Mouse (Mus musculus): ENCODE measurements around the gene Gja4.

The Gja4 gene

DNA sequence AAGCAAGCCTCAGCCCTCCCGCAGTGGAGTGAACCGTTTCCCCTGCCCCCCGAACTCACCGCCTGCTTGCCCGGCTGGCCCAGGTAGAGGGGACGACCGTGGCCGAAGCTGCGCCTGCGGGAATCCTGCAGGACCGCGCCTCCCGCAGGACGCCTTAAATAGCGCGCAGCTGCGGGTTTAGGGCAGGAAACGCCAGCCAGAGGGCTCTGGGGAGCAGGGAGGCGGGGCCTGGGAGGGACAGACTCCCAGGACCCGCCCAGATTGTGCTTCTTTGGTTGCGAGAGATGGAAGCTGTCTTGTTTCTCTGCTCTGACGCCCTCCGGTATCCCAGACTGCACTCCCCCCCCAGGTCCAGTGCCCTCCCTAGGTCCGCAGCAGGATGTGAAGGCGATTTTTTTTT, at the start of gene Gja4:
Gene Gja4, minus strand, starts transcription at position 179 of the 400 bp plus-strand sequence.
- DNase-seq (ENCODE audit: low read depth, low spot score): peak; percentile 85

DNA sequence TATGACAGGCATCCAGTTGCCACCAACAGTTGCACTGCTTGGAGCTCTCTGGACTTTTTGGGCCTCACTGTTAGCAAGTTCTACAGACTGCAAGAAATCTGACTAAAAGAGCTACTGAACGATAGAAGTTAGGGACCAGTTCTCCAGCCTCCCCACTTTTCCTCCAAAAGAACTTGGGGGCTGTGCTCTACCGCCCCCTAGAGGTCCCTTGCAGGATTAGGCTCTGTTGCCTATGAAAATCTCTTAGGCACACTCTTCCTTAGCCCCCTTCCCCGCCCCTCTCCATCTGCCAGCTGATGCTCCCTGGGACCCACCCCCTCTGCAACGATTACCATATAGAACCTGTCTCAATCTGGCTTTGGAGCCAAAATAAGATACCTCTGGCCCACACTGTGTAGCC, 49.5 kb upstream of the Gja4 start:
- peak; percentile 19 for DNase-seq (ENCODE audit: low read depth, low spot score)

DNA sequence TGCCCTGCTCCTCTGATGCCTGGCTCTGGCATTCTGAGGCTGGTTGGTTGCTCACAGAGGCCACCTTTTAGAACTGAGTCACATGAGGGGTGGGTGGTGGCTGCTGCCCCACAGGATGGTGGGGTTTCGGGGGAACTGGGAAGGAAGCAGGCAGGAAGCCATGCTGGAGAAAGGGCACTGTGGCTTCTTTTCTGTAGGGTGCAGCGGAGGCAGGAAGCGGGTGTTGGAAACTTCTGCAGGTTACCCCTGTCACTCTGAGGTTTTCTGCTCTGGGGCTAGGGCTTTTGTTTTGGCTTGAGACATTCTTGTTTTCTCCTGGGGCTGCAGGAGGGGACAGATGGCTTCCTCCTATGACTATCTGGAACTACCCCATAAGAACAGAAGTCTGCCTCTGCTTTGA, 48.7 kb upstream of the Gja4 start:
- no peak for DNase-seq (ENCODE audit: low read depth, low spot score)

DNA sequence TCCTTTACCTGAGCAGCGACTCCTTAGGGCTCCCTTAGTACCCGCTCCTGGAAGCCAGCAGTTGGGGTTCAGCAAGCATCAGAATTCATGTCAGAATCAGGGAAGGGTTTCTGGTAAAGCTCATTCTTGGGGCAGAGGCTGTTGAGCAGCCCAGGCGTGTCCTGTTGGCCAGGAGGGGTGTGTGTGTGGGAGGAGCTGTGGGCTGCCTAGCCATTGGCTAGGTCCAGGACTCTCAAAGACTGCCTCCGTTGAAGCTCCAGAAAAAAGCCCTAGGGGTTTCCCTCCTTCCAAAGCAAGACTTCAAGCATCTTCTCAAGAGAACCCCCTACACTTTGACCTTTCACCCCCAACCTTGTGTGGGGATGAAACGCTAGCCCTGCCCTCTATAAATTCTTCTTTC, 44.2 kb upstream of the Gja4 start, which contains the start of gene Gjb5:
Gene Gjb5, minus strand, starts transcription at position 164 of the 400 bp plus-strand sequence.
- DNase-seq (ENCODE audit: low read depth, low spot score): no peak

DNA sequence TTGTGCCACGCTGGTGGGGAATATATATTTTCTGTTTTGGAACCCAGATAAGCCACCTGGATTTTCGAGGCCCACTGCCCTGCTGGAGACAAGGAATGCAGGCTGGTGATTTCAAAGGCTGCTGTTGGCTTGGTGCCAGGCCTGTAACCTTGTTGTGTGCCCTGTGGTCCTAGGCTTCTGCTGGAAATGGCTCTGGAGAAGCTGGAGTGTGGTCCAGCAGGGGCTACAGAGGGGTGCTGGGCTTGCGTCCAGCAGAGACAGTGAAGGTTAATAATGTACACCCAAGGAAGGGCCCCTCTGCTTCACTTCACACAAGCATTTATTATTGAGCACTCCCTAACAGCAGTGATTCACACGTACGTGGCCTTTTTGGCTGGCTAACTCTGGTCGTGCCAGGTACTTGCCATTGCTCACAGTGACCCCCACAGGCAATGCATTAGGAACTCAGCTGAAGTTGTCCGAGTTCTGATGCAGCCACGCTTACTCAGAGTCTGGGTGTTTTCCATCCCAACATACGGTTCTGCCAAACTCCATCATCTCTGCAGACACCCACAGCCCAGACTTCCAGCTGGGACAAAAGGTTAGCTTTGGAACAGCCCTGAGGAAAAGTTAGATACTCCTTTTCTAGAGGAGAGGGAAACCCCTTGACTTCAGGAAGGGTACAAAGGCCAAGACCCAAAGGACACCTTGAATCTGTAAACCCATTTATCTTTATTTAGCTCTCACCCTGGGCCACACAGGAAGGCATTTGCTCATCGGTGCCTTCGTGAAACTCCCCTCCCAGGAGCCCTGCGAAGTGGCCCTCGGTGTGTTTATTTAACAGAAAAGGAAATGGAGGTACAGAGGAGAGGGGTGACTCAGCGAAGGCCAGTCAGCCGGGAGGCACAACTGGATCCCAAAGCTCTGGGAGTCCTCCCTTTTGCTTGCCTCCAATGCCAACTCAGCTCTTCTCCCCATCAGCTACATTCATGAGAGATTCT, 41.0 kb upstream of the Gja4 start:
- DNase-seq (ENCODE audit: low read depth, low spot score): peak; percentile 42

DNA sequence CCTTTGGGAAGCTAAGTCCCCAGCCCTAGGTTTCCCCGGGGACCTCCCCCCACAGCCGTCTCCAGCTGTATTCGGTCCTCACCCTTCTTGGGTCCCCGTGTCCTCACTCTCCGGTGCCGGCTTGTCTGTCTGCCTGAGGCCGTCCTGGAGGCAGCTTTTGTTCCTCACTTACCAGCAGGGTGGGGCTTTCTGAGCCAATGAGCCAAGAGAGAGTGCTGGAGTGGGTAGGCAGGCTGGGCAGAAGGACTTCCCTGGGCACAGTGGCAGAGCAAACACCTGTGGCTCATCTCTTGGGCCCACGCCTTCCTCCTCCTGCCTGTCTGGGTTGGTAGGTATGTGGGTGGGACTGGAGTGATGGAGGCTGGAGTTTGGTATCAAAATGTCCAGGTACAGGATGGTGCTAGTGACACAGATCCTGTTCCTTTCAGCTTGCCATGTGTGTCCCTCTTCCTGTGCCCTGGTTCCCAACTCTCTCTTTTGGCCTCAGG, 40.2 kb upstream of the Gja4 start, which contains the start of gene Gjb4:
Gene Gjb4, minus strand, starts transcription at position 131 of the 488 bp plus-strand sequence.
- DNase-seq (ENCODE audit: low read depth, low spot score): peak; percentile 16

DNA sequence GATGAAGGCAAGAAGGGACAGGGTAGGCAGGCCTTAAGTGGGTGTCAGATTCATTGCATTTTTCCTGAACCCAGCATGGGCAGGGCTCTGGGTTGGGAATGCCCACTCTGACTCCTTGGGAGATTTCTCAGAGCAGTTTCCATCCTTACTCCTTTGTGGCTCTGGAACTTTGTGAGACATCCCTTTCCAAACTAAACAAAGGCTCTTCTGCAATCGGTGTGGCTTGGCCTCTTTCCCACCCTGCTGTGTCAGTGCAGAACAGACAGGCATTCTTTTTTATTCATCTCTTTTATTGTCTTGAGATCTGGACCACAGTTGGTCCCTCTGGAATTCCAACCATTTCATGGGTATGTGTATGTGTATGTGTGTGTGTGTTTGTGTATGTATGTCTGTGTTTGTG, 38.8 kb upstream of the Gja4 start:
- DNase-seq (ENCODE audit: low read depth, low spot score): peak; percentile 21

DNA sequence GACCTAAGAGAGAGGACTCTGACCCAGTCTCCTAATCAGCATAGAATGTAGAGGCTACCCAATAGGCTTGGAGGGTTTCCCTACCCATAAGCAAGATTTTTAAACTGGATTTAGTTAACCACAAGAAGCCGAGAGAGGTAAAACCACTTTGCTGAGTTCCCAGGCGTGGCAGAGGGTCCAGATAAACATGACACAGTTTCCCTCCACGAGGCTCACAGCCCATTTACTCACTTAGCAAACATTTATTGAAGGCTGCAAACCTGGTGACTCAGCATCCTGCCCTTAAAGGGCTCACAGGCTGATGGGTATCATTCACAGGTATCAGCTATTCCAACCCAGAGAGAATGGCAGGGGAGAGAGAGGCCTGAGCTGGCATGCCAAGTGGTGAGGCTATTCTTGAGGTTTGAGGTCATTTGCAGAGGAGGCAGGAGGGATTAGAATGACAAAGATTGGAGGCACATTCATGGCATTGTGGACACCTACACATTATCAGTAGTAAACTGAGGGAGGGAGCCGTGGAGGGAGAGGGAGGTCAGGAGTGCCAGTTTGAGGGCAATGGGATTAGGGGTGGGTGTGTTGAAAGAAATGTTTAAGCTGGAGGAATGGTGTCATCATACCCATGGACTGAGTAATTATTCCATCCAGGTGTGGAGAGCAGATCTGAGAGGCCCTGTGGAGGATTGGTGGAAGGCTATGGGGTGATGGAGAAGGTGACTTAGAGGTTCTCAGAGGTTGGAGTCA, 35.9 kb upstream of the Gja4 start:
- no peak for DNase-seq (ENCODE audit: low read depth, low spot score)

DNA sequence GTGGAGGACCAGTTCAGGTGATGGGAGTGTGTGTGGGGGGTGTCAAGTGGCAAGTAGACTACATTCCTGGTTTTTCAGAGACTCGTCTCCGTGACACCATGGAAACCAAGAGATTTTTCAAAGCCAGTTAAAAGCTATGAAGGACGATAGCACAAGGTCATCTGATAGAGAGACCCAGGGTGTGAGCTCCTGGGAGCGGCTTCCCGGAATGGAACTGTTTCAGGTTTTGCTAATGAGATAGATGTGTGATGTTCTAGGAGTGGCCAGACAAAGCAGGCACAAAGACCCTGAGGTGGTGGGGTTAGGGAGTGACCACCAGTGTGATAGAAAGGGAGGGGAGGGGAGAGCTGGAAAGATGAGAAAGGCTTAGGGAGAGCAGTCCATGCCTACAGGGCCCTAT, 31.2 kb upstream of the Gja4 start:
- DNase-seq (ENCODE audit: low read depth, low spot score): no peak

DNA sequence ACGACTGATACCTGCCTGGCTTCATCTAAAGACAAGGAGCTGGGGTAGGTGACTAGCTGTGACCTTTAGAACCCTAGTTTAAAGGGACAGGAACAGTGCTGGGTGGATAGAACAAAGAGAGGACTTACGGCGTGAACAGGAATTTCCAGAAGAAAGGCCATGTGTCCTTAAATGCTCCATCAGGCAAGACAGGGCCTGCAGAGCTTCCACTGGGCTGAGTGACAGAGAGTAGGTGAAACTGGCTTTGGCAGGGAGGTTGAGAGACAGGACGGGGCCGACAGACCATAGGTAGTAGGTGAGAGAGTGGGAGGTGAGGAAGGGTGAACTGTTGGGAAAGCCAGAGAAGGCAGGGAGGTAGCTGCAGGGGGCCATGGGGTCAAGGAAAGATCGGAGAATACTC, 27.5 kb upstream of the Gja4 start:
- no peak for DNase-seq (ENCODE audit: low read depth, low spot score)

DNA sequence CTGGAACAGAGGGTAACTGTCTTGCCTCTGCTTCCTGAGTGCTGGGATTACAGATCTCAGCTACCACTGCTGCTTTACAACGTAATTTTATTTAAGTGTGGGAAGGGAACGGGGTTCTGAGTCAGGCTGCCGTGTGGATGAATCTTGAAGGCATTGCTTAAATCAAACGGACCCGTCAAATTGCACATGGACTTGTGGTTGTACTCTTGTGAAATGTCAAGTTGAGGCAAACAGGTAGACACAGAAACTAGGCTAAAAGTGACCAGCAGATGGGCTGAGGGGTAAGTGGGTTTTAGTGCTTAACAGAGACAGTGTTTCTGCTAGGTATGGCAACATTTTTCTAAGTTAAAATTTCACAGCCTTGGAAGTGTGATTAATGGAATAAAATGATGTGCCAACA, 23.8 kb upstream of the Gja4 start:
- no peak for DNase-seq (ENCODE audit: low read depth, low spot score)

DNA sequence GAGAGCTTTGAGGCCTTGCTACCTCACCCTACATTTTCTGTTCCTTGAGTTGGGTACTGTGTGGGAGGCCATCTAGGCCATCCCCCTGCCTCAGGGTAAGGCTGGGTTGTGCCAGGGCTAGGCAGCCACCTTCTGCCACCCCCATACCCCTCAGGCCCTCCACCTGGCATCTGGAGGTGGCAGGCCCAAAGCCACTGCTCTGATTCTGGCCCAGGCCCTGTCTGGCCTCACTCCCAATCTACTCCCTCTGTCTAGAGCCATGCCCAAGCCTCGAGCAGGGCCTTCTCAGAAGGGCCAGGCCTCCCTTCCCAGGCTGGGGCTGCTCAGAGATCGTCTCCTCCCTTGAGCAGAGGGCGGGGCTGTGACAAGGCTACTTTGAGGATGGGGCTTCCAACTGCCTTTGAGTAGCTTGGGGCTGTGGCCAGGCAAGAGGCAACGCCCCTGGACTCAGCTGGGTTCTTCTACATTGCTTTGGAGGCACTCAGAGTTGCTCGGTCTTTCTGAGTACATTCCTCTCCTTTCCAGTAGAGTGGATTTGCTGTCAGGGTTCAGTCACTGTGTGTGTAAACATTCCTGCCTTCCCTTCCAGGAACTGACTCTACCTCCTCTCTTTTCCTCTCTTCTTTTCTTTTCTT, 21.1 kb upstream of the Gja4 start:
- no peak for DNase-seq (ENCODE audit: low read depth, low spot score)

DNA sequence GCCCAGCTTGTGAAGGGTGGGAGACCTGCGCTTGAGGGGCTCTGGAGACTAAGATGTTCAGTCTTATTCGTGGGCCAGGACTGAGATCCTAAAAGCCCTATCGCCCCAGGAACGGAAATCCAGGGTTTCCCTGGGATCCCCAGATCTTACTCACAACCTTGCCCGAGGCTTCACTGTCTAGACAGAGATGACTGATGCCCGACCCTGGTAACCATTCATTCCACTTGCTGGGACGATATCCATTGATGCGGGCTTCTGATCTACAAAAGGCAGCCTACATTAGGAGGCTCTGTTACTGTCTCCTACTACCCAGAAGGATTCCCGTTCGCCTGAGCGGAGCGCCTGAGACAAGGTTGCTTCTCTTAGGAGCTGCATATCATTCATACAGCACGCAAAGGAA, 17.3 kb upstream of the Gja4 start:
- no peak for DNase-seq (ENCODE audit: low read depth, low spot score)

DNA sequence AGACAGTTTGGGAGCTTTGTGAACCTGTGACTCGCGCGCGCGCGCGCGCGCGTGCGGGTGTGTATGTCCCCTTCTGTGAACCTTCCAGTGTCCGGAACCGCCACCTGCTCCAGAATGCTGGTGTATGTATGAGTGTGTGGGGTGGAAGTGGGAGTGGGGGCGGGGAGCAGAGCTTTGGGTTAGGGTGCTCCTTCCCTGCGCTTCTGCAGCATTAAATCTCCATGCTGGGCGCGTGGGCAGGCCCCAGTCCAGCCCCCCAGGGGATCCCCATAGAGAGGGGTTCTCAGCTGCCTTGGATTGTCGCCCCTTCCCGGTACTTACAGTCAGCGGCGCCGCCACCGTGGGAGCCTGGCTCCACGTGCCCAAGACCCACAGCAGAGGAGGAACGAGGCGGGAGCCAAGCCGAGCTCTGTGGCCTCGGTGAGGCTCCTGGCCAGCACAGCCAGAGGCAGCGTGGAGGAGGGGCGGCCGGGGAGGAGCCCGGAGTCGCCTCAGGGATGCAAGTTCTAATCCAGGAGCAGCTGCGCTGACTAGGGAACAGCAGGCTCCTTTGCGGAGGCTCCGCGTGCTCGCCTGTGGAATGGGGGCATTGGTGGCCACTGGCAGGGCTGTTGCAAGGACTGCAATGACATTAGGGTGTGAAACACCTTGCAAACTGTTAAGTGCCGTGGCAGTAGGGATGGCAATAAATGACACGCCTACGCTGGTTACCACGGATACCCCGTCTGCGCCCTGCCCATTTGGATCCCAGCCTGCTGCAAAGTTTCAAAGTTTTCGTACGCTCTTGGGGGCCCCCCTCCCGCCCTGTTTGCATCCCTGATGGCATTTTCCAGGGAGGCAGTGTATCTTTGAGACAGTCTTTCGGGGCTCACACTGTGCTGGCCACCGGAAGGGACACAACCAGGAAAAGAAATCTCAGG, 16.6 kb upstream of the Gja4 start, which contains the start of gene Gjb3:
Gene Gjb3, minus strand, starts transcription at position 664 of the 920 bp plus-strand sequence.
- DNase-seq (ENCODE audit: low read depth, low spot score): peak; percentile 23

DNA sequence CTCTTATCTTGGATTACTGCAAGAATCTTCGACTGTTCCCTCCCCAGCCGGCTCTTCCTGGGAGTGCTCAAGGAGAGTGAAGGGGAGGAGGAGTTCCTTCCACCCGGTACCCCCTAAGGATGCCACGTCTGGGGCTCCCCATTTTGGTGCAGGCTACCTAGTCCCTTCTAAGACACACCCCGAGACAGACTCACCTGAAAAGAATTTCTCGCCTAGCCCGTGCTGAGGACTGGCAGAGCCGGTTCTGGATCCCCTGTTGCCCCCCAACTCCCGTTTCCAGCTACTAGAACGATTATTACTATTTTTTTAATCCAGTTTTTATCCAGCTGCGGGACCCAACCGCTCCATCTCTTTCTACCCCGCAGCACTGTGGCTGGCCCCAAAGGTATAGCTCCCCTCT, 15.9 kb upstream of the Gja4 start:
- no peak for DNase-seq (ENCODE audit: low read depth, low spot score)

DNA sequence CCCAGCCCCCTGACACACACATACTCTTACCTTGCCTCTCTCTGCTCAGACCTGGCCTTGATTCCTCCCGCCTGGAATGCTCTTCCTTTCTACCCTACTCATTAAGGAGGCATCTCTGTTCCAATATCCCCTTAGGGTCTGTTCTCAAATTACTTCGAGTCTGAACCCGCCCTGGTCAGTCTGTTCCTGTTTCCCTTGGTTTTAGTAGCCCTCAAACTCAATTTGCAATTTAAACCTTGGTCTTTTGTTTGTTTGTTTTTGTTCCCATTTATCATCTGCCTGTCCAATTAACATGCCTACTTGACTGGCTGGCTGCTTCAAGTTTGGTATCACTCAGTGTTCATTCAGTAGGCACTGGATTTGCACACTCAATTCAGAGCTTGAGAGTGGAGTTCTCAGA, 15.2 kb upstream of the Gja4 start:
- DNase-seq (ENCODE audit: low read depth, low spot score): no peak

DNA sequence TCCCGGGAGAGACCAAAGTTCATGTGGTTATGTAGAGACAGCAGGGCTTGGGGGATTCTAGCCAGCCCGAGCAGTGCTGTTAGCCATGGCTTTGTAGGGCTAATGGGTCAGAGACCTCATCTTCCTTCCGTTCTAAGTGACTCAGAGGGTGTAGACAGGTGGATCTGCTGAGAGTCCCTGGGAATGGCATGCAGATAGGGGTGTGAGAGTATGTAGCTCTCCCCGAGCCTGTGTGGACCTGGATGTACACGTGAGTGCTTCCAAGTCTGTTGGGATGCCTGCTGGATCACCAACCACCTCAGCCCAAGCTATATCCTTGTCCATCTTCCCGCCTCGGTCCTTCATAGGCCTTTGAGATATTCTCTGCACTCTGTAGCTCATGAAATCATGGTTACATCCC, 14.5 kb upstream of the Gja4 start:
- DNase-seq (ENCODE audit: low read depth, low spot score): no peak

DNA sequence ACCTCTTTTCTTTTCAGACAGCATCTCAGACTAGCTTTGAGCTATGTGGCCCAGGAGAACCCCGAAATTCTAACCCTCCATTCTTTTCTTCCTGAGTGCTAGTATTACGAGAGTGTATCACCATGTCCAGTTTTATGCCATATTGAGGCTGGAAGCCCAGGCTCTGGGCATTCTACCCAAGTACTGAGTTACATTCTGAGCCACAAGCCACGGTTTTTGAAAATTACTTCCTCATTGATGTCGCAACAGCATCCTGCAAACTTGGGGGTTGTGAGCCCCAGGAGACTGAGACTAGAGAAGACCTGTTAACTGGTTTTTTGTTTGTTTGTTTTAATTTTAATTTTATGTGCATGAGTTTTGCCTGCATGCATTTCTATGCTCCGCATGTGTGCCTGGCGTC, 13.9 kb upstream of the Gja4 start:
- DNase-seq (ENCODE audit: low read depth, low spot score): no peak

DNA sequence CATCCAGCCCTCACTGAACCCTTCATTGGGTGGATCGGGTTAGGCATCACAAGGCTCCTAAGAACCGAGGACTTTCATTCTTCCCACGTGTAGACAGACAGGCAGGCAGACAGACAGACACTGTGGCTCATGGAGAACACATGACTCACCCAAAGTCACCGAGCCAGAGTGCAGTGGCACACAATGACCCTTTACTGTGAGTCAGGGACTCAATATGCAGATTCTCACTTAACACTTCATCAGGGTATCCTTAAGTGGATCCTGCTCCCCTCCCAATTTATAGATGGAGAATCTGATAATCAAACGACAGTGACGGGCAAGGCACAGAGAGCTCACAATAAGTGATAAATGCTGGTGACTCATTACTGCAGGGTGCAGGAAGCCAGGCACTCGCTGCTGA, 13.4 kb upstream of the Gja4 start:
- DNase-seq (ENCODE audit: low read depth, low spot score): no peak

DNA sequence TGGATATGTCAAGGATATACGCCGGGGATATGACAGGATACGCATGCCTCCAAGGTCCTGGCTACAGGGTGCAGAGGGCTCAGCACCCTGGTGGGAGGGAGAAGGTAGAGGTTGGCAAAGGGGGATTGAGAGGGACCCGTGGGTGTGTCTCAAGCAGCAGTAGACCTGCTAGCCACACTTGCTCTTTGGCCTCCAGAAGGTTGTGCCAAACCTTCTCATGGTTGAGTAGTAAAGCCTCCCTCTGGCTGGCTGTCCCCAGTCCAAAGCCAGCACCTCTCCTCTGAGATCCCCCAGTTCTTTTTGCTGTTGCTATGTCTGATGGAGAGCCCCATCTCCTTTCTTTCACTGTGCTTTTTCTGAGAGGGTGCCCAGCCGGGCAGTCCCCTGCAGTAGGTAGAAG, 11.4 kb upstream of the Gja4 start:
- no peak for DNase-seq (ENCODE audit: low read depth, low spot score)

DNA sequence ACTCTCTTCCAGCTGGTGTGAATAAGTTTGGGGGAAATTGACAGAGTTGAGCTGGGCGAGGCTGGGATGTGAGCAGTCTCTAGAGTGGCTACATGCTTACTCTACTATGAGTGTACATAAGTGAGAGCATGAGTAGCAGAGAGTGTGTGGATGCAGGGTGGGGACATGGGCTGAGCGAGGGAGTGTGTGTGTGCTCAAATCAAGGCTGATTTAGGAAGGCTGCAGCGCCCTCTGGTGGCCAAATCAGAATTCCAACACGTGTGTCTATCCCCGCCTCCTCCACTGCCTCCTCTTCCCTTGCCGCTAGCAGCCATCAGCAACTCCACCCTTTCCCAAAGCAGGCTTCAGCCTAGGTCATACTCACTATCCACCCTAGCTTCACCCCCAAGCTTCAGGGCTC, 10.9 kb upstream of the Gja4 start:
- peak; percentile 93 for DNase-seq (ENCODE audit: low read depth, low spot score)

Measured in brain, adult 2 months (tissue).